Mouse (Mus musculus): ENCODE measurements around the gene Npcd.

The Npcd gene

GRCm38 (mm10) chr15:79741921-79742705, 91.9 kb downstream of the Npcd start, which contains the start of gene Sun2:
Gene Sun2, minus strand, starts transcription at chr15:79742536.
- peak; percentile 78 for DNase-seq (ENCODE audit: low spot score)

GRCm38 (mm10) chr15:79741173-79741858, 92.7 kb downstream of the Npcd start:
- no peak for DNase-seq (ENCODE audit: low spot score)

- no peak for DNase-seq (ENCODE audit: low spot score)
Observed at GRCm38 (mm10) chr15:79740739-79741138, 93.3 kb downstream of the Npcd start.
